Mouse (Mus musculus): Measurements from ENCODE around the gene Uaca.

GRCm38 (mm10) chr9:60796076-60796475, 1.7 kb downstream of the Uaca start:
- TF ChIP-seq POLR2A (IDR thresholded peaks at IDR 0.05; ENCODE audit: insufficient read depth, low read depth, low read length) (no peak), CTCF (IDR thresholded peaks at IDR 0.05) (no peak), EP300 (IDR thresholded peaks at IDR 0.05; ENCODE audit: insufficient read depth, low read depth, low read length) (no peak)

Measured in heart, adult 2 months (tissue).